Mouse (Mus musculus) natural killer cell, adult 2 months (primary cell): Measurements from ENCODE around the gene Fbxl14.

Experiments
- DNase-seq, 2 experiments: peaks; one replicate each; pipeline ENCODE4 v3.0.0; 2022; ENCODE audit warnings: low spot score in 2 of 2

Fbxl14 gene

DNA sequence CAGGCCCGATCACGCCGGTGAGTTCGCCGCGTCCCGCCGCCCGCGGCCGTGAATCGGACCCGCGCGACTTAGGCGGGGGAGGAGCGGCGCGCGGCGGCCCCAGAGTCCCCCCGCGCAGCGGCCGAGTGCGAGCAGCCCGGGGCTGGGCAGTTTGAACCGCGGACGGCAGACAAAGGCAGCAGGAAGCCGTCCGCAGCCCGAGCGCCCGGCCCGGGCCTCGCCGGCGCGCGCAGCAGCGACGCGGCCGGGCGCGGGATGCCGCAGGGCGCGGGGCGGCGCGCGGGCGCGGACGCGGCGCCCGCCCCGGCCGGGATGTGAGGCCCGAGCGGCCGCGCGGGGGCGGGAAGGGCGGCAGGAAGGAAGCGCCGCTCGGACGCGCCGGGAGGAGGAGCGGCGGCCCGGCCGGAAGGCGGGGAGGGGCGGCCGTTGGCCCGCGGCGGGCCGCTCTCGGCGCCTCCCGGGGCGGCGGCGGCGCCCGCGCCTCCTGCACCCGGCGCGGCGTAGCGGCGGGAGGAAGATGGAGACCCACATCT is at the start of gene Fbxl14:
Gene Fbxl14, plus strand, starts transcription at position 326 of the 533 bp plus-strand sequence.
- DNase-seq, result peak; percentile 74 to 75

DNA sequence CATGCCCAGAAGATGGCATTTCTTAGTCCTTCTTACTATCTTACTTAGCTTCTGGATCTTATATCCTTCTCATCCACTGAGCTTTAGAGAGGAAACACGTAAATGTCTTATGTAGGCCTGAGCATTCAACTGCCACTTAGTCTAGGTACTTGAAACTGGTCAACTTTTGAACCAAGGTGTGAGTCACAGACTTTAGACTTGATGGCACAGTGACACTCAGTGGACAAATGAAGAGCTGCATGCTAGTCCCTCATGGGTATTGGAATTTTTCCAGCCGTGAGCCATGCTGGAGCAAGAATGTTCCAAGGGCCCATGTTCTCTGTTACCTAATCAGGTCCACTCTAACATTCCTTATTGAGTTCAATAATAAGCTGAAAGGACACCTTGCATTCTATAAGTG is 49.0 kb upstream of the Fbxl14 start:
- peak; percentile 13 to 36 for DNase-seq

DNA sequence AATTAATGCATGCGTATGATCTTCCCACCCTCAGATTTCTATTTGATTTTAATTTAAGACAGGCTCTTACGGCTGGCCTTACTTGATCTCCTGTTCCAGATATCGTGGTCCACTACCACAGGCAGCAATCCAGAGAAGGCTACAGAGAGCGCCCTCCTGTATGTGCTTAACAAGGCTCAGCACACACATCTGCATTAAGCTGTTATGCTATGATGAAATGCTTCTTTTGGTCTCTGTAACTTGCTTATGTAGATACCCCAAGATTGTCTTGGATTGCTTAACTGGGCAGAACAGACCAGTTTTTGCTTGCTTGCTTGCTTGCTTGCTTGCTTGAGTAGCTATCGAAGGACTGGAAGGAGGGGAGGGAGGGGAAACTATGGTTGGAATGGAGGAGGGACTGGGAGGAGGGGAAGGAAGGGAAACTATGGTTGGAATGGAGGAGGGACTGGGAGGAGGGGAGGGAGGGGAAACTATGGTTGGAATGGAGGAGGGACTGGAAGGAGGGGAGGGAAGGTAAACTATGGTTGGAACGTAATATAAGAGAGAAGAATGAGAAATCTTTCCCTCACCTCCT is 47.6 kb upstream of the Fbxl14 start:
- no peak for DNase-seq

- no peak for DNase-seq
These were observed 45.1 kb upstream of the Fbxl14 start for GRCm38 (mm10) chr6:119434394-119434793.

DNA sequence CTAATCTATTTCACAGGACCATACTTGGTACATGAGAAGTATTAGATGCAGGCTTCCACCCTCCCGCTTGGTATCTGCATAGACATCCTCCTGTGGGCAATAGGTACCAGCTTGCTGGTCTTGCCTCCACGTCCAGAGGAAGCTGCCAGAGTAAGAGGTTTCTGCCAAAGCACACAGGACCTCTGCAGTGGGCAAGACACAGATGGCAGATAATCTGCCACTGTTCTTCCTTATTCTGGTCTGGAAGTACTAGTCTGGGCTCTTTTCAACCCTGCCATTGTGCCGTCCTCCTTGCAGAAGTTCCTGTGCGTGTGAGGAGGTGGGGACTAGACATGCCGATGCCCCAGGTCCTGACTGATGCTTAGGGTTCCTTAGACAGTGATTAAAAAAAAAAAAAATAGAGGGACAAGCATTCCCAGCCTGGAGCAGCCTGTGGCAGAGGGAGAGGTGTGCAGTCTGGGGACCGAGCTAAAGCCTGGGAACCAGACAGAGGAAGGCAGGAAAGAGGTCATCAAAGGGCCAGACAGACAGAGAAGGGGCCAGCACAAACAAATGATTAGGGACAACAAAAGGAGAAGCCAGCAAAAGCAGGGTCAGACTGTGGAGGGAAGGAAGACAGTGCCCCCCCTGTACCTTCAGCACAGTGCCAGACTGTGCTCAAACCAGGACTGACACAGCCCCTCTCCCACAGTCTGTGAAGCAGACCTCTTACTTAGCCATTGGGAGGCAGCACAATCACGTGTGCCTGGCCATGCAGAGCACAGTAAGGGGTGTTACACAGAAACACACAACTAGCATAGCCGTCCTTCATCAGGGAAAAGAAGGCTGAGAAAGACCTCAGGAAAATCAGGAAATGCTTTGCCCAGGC is 41.3 kb upstream of the Fbxl14 start:
- DNase-seq, result no peak

GRCm38 (mm10) chr6:119442729-119443128 is 36.7 kb upstream of the Fbxl14 start:
- peak; percentile 16 to 17 for DNase-seq

- peak; percentile 62 to 78 for DNase-seq
These were observed 35.5 kb upstream of the Fbxl14 start for GRCm38 (mm10) chr6:119443742-119444645.

GRCm38 (mm10) chr6:119445671-119446607 is 33.5 kb upstream of the Fbxl14 start:
- DNase-seq, result no peak

DNA sequence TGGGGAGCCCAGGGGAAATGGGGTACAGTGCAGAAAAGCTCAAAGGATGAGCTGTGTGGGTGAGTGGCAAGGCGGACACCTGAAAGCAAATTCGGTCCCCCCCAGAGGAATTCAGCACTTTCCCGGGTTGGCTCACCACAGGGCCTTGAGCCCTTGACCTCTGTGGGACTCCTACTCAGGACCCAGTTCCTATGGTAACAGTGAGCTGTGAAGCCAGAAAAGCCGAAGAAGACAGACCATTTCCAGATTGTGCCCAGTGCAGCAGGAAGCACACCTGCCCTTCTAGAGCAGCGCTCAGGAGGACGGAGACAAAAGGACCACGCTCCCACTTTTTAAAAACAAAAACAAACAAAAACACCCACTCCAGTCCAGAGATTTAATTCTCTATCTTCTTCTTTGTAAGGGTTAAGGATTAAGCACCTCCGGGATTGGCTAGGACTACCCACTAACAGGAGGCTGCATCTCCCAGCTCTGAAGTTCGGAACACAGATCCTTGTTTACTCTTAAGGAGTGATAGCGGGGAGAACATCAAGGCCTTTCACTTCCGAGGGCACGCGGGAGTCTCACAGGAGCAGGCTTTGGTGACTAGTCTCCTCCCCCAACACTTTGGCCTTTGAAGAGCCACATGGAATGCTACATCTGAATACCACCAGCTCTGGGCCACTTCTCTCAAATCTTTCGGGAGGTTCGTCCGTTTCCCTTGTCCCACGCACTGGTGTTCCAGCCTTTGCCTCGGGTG is 31.0 kb upstream of the Fbxl14 start:
- DNase-seq, result no peak

- no peak for DNase-seq
These were observed 30.4 kb upstream of the Fbxl14 start for GRCm38 (mm10) chr6:119449060-119449499.

GRCm38 (mm10) chr6:119450965-119451943 is 28.2 kb upstream of the Fbxl14 start:
- no peak for DNase-seq

DNA sequence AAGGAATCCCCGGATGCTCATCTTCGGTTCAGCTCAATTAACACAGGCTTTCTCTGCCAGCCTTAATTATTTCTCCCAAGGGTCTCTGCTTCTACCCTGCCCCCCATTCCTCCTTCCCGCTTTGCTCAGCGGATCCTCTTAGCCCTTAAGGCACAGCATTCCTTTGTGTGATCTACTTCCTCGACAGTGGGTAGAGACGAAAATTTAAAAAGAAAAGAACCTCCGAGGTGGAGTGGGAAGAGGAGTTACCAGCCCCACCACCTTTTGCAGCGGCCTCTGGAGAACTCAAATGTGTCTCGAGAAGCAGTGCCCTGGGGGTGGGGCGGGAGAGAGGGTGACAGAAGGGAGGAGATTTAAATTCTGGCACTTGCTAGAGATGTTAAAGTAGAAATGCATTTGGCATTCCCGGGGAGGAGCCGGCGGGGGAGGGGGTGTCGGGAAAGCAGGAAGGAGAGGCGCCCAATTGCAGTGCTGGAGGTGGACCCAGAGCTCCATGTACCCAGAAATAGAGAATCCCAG is 27.4 kb upstream of the Fbxl14 start:
- DNase-seq, result no peak

- no peak for DNase-seq
These were observed 21.3 kb upstream of the Fbxl14 start for GRCm38 (mm10) chr6:119458166-119458565.

DNA sequence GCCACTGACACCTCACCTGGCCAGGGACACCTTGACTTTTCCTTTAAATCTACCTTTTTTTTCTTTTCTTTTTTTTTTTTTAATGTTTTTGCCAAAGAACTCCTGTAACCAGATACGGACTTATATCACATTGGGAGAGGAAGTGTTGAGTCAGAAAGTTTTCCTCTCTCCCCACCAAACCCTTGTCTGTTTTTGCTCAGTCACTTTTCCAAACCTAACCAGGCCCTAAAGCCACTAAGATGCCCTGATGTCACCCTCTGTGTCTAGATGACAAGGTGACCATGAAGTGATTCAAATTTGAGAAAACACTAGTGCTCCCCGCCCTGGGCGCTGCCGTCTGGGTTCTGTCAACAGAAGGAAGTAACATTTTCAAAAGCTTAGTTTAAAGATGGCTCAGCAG is 20.4 kb upstream of the Fbxl14 start:
- DNase-seq, result no peak

- DNase-seq, result no peak
These were observed 19.1 kb upstream of the Fbxl14 start for GRCm38 (mm10) chr6:119460391-119460790.

DNA sequence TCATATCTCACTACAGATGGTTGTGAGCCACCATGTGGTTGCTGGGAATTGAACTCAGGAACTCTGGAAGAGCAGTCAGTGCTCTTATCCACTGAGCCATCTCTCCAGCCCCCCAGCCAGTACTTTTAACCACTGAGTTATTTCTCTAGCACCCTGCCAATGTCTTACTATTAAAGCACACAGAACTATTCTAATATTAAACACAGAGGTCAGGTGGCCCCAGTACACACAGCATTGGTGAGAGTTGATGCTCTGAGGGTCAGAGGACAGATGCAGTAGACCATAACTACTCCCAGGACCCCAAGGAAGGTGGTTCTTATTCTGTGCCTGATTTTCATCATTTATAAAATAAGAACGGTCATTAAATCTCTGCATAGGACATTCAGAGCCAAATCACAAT is 13.3 kb upstream of the Fbxl14 start:
- DNase-seq, result no peak

- DNase-seq, result no peak
These were observed 12.3 kb upstream of the Fbxl14 start for GRCm38 (mm10) chr6:119466921-119467784.

GRCm38 (mm10) chr6:119467785-119468059 is 11.7 kb upstream of the Fbxl14 start:
- no peak for DNase-seq
